Mouse (Mus musculus) stomach, embryonic 16.5 days (tissue): ENCODE measurements around the gene Hba-a2. TPM values are rescaled to one million over a fixed set of nuclear protein-coding genes. Genes with fewer than 3 reads are reported as not detected.
"Not testable (repeated sequence)": the region's sequence is repeated elsewhere in the genome, so short reads cannot be mapped to it uniquely, and the experiment has no call there.

Experiments used
- ATAC-seq: fragments of 200-750 bp; cut with Nextera tagmentation; 2 replicates; pipeline ENCODE4 v1.8.0; 2017; ENCODE audit warnings: moderate number of reproducible peaks, moderate TSS enrichment; ENCODE audit not compliant: insufficient read depth, low FRiP score
- H3K27ac ChIP-seq: fragments of 300-500 bp; sonication (generic); 2 replicates; pipeline ENCODE4 v1.5.1; 2014; ENCODE audit warnings: low read length
- H3K27me3 ChIP-seq: fragments of 300-500 bp; sonication (generic); 2 replicates; pipeline ENCODE4 v1.6.1; 2014; ENCODE audit warnings: low read length, control low read depth, mixed read lengths; ENCODE audit not compliant: control insufficient read depth, insufficient read depth
- H3K36me3 ChIP-seq: fragments of 300-500 bp; sonication (generic); 2 replicates; pipeline ENCODE4 v1.6.1; 2014; ENCODE audit warnings: low read length; ENCODE audit not compliant: control insufficient read depth, insufficient read depth
- H3K4me1 ChIP-seq: fragments of 300-500 bp; sonication (generic); 2 replicates; pipeline ENCODE4 v1.6.1; 2014; ENCODE audit warnings: low read length, control low read depth, mixed read lengths; ENCODE audit not compliant: control insufficient read depth, insufficient read depth
- H3K4me2 ChIP-seq: fragments of 300-500 bp; sonication (generic); 2 replicates; pipeline ENCODE4 v1.6.1; 2014; ENCODE audit warnings: low read depth, low read length, mixed read lengths
- H3K4me3 ChIP-seq: fragments of 300-500 bp; sonication (generic); replicated peaks from 2 replicates; pipeline ENCODE4 v1.5.1; 2014; ENCODE audit warnings: mild to moderate bottlenecking, low read length
- H3K9ac ChIP-seq: fragments of 300-500 bp; sonication (generic); 2 replicates; pipeline ENCODE4 v1.6.1; 2014; ENCODE audit warnings: low read length
- H3K9me3 ChIP-seq: fragments of 300-500 bp; sonication (generic); replicated peaks from 2 replicates; pipeline ENCODE4 v1.6.1; 2016; ENCODE audit warnings: low read length, control low read depth; ENCODE audit not compliant: control insufficient read depth
- WGBS: fragments of 180-500 bp; shearing (Covaris S2); extraction: QIAGEN DNeasy Blood & Tissue Kit; methylation state at CpG from one replicate; pipeline ENCODE4 v1.1.7; 2014; 5-methylcytosine and 5-hydroxymethylcytosine counted together
- polyA plus RNA-seq: library from polyadenylated mRNA; unstranded; fragments of >200 nt; fragmentation: Nextera tagmentation; extraction: Ambion mirVana; gene quantifications from 2 replicates; pipeline ENCODE4 v1.2.1, GENCODE M21; 2015

Gene Hba-a2
- polyA plus RNA-seq, 1 experiment from 2014 or later: 13,964 TPM

DNA sequence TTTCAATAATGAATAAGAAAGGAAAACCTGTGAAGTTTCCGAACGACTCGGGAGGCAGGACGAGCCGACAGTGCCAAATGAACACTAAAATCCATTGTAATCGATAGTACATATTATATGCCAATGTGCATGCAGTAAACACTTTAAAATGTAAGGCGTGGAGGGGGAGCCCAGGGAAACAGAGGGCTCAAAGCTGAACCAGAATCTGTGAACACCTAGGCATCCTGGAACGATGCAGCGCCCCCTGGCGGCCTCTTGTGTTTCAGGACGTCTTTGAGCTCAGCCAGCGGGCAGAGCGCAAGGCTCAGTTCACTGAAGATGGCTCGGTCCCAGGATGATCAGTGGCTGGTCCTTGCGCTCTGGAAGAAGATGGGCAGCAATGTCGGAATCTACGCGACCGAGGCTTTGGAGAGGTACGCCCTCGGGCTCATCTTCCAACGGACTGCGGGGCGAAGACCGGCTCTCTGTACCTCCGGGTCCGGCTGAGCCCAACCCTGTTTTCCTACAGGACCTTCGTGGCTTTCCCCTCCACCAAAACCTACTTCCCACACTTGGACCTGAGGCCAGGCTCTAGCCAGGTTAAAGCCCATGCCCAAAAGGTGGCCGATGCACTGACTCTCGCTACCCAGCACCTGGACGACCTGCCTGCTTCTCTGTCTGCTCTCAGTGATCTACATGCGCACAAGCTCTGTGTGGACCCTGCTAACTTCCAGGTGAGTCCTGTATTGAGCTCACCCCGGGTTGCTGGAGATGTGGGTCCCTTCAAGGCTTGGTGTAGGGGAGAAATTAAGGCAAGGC lies 9.4 kb upstream of the Hba-a2 start, which contains the start of gene Hbq1b:
Gene Hbq1b, plus strand, starts transcription at position 271 of the 798 bp plus-strand sequence.
- WGBS: 18% methylated on average over 30 of the region's 33 CpGs
- H3K4me2 ChIP-seq: peak within 1 kb of the TSS; percentile 50
- H3K9ac ChIP-seq, H3K27ac ChIP-seq, H3K9me3 ChIP-seq, H3K4me1 ChIP-seq, H3K27me3 ChIP-seq, H3K36me3 ChIP-seq: not testable (repeated sequence)
- peak within 1 kb of the TSS; percentile 30 for H3K4me3 ChIP-seq
- peak; percentile 41; the same call in 1 of the 2 replicates for ATAC-seq

DNA sequence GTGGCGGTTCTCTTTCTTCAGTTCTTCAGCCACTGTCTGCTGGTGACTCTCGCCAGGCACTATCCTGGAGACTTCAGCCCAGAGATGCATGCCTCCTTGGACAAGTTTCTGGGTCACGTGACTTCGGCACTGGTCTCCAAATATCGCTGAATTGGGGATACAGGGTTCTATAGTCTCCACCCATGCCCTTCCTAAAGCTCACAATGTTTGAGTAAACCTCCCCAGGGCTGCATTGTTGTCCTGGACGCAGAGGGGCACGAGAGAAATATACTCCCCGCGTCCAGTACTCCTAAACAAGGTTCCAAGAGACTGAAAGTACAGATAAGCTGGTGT lies 8.8 kb upstream of the Hba-a2 start:
- H3K4me2 ChIP-seq: no peak overlapping the region
- H3K9me3 ChIP-seq: no peaks in the 10 kb centered on the region
- H3K9ac ChIP-seq: no peak overlapping the region
- ATAC-seq: no peak
- 0 out of 2 replicates have a peak, but pooled peaks cover 4% of the 10 kb centered on the region for H3K27me3 ChIP-seq
- 63% methylated on average over 9 of the region's 9 CpGs for WGBS
- no peak overlapping the region for H3K27ac ChIP-seq
- H3K4me3 ChIP-seq: no peak overlapping the region
- no peaks in the 10 kb centered on the region for H3K36me3 ChIP-seq
- H3K4me1 ChIP-seq: no peaks in the 10 kb centered on the region

DNA sequence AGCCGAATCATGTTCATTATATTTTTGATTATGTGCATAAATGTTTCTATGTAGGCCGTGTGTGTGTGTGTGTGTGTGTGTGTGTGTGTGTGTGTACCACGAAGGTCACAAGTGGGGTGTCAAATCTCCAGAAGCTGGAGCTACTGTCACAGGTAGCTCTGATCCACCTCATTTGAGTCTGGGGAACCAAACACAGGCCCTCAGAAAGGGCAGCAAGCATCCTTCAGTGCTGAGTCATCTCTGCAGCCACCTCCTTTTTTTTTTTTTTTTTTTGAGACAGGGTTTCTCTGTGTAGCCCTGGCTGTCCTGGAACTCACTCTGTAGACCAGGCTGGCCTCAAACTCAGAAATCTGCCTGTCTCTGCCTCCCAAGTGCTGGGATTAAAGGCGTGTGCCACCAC lies 3.5 kb upstream of the Hba-a2 start:
- not testable (repeated sequence) for H3K36me3 ChIP-seq
- 82% methylated on average over 4 of the region's 4 CpGs for WGBS

DNA sequence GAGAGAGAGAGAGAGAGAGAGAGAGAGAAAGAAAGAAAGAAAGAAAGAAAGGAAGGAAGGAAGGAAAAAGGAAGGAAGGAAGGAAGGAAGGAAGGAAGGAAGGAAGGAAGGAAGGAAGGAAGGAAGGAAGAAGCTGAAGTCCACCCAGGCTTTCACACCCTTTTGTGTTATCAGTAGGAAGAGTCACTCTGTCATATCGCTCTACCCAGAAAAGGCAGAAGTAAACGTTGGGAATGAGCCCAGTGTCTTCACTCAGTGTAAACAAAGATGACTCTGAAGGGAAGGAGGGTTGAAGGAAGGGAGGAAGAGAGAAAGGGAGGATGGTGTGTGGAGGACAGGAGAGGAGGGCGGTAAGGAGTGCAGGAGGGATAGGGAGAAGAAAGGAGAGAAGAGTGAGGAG lies 2.8 kb upstream of the Hba-a2 start:
- H3K36me3 ChIP-seq, ATAC-seq, H3K4me2 ChIP-seq, H3K9ac ChIP-seq, H3K9me3 ChIP-seq, H3K27me3 ChIP-seq, H3K4me1 ChIP-seq, H3K4me3 ChIP-seq, H3K27ac ChIP-seq: not testable (repeated sequence)
- 40% methylated on average over 3 of the region's 3 CpGs for WGBS

More for the DNA sequence above, 3.5 kb upstream of the Hba-a2 start:
- not testable (repeated sequence) for ATAC-seq, H3K4me1 ChIP-seq, H3K9ac ChIP-seq, H3K27me3 ChIP-seq, H3K9me3 ChIP-seq, H3K27ac ChIP-seq, H3K4me3 ChIP-seq, H3K4me2 ChIP-seq

- H3K9me3 ChIP-seq, H3K27ac ChIP-seq, ATAC-seq, H3K4me2 ChIP-seq, H3K4me3 ChIP-seq, H3K36me3 ChIP-seq, H3K4me1 ChIP-seq, H3K27me3 ChIP-seq, H3K9ac ChIP-seq: not testable (repeated sequence)
- WGBS: 27% methylated on average over 2 of the region's 2 CpGs
Measured at GRCm38 (mm10) chr11:32297417-32297816, 1.1 kb downstream of the Hba-a2 start.

DNA sequence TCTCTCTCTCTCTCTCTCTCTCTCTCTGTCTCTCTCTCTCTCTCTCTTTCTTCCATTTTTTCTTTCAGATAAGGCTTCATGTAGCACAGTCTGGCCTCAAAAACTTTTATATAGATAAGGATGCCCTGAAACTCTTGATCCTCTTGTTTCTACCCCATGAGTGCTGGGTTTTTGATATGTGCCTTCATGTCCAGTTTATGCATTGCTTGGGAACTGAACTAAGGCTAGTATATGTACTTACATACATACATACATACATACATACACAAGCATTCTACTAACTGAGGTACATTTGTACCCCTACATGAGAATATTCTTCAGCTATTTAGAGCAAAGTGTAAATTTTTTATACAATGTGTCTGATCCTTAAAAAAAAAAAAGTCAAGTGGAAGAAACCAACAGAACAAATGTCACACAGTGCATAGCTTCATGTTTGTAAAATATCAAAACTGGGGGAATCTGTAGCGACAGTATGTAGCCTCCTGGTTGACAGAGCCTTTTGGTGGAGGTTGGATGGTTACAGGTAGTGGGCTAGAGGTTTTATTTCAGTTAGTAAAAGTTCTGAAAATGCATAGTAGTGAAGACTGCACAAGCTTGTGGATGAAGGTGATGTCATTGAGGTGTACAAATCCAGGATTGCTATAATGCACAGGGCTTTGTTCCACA lies 1.7 kb downstream of the Hba-a2 start:
- 88% methylated on average over 1 of the region's 1 CpGs for WGBS
- Histone ChIP-seq H3K4me3 (no peak overlapping the region), H3K9ac (no peak overlapping the region), H3K27ac (no peak overlapping the region), H3K9me3 (no peaks in the 10 kb centered on the region), H3K27me3 (0 out of 2 replicates have a peak, but pooled peaks cover 4% of the 10 kb centered on the region), H3K4me2 (no peak overlapping the region), H3K36me3 (no peaks in the 10 kb centered on the region), H3K4me1 (no peaks in the 10 kb centered on the region)
- ATAC-seq: no peak

- no peaks in the 10 kb centered on the region for H3K4me1 ChIP-seq
- H3K36me3 ChIP-seq: no peaks in the 10 kb centered on the region
- no peak overlapping the region for H3K4me2 ChIP-seq
- ATAC-seq: no peak
- WGBS: 92% methylated on average over 2 of the region's 2 CpGs
- H3K27ac ChIP-seq: no peak overlapping the region
- 0 out of 2 replicates have a peak, but pooled peaks cover 4% of the 10 kb centered on the region for H3K27me3 ChIP-seq
- no peaks in the 10 kb centered on the region for H3K9me3 ChIP-seq
- H3K4me3 ChIP-seq: no peak overlapping the region
- no peak overlapping the region for H3K9ac ChIP-seq
Measured at GRCm38 (mm10) chr11:32298532-32298918, 2.2 kb downstream of the Hba-a2 start.

DNA sequence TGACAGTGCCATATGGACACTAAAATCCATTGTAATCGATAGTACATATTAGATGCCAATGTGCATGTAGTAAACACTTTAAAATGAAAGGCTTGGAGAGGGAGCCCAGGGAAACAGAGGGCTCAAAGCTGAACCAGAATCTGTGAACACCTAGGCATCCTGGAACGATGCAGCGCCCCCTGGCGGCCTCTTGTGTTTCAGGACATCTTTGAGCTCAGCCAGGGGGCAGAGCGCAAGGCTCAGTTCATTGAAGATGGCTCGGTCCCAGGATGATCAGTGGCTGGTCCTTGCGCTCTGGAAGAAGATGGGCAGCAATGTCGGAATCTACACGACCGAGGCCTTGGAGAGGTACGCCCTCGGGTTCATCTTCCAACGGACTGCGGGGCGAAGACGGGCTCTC lies 3.6 kb downstream of the Hba-a2 start, which contains the start of gene Hbq1a:
Gene Hbq1a, plus strand, starts transcription at position 205 of the 400 bp plus-strand sequence.
- not testable (repeated sequence) for H3K9me3 ChIP-seq, H3K27ac ChIP-seq, H3K4me1 ChIP-seq, H3K27me3 ChIP-seq, H3K9ac ChIP-seq, H3K36me3 ChIP-seq
- peak within 1 kb of the TSS; percentile 13; the same call in 1 of the 2 replicates for H3K4me3 ChIP-seq
- ATAC-seq: peak; percentile 49; the same call in 1 of the 2 replicates
- 4% methylated on average over 16 of the region's 16 CpGs for WGBS
- peak within 1 kb of the TSS; percentile 49 for H3K4me2 ChIP-seq
